Mouse (Mus musculus) cerebellum, adult 2 months (tissue): ENCODE measurements around the gene Camk2d.

Source experiments
- CTCF ChIP-seq: fragments of 200-500 bp; IDR thresholded peaks from 2 replicates; pipeline ENCODE4 v1.5.1; 2011; ENCODE audit warnings: low read depth, mild to moderate bottlenecking, control low read depth, low read length, moderate library complexity, borderline replicate concordance; ENCODE audit not compliant: insufficient read depth
- POLR2A ChIP-seq: fragments of 200-500 bp; IDR thresholded peaks from 2 replicates; pipeline ENCODE4 v1.6.1; 2011; ENCODE audit warnings: low read length, control low read depth, borderline replicate concordance; ENCODE audit not compliant: insufficient read depth

GRCm38 (mm10) chr3:126701067-126701466 is 105.0 kb downstream of the Camk2d start:
- TF ChIP-seq CTCF (no peak), POLR2A (no peak)
